Mouse (Mus musculus) gastrocnemius, postnatal 10 days (tissue): ENCODE data around the gene Sugct. TPM values are rescaled to one million over a fixed set of nuclear protein-coding genes. Genes with fewer than 3 reads are reported as not detected.

Experiments
- DNase-seq: peaks from one replicate; pipeline ENCODE4 v3.0.0; 2021; ENCODE audit warnings: mixed read lengths
- total RNA-seq, 2 experiments: library from RNA; stranded (reverse); gene quantifications; 2 replicates each; pipeline ENCODE4 v1.2.3; 2021

The Sugct gene
- total RNA-seq, 2 experiments from 2014 or later: 0.82 to 1.1 TPM

- no peak for DNase-seq
Measured at GRCm38 (mm10) chr13:17037899-17038298, 657.5 kb downstream of the Sugct start.

DNA sequence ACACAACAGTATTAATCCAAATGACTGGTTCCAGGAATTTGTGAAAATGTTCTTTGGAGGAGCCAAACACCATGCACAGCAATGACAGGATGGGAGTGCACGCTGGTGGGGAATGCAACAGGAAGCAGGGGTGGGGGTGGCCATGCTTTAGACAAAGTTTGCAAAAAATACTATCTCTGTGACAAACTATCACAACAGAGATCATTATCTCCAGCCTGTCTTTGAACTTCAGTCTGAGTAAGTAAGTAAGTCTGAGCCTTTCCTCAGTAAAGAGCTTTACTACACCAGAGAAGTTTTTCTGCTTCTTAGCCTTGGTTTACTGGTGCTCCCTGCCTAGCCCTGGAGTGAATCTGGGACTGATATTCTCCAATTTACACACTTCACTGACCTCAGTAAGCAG, 664.6 kb downstream of the Sugct start:
- DNase-seq: no peak

DNA sequence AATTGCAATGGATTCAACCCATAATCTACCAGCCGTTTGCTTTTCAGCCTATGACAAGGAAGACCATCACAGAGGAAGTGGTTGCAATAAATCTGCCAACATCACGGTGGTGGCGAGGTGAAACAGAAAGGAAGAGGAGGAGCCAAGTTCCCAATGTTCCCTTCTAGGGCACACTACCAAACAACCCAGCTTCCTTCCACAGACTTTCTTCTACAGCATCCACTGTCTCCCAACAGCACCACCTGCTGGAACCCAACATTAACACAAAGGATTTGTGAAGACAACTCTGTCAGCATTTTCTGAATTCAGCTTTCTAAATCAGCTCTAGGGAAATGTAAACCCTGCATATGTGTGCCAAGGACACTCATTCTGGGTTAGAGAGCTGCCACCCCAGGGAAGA, 666.8 kb downstream of the Sugct start:
- peak; percentile 20 for DNase-seq

GRCm38 (mm10) chr13:17027846-17028529, 667.4 kb downstream of the Sugct start:
- no peak for DNase-seq

DNA sequence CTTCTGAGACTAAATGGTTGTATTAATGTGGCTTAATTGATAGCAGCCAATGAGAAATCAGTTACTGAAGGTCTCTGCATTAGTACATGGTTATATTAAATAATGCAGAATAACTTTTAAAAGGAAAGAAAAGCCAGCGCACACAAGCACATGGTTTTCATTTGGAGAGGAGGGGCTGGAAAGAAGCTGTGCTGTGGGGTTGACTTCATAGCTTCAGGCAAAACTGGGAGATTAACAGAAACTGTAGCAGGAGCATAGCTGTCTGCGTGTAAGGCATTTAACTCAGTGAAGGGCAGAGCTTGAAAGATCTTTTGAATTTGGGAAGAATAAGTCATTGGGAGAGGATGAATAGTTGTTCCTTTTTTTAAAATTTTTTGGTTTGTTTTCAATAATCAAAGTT, 668.4 kb downstream of the Sugct start:
- DNase-seq: no peak

GRCm38 (mm10) chr13:16996464-16996863, 698.9 kb downstream of the Sugct start:
- no peak for DNase-seq

- DNase-seq: no peak
Measured at GRCm38 (mm10) chr13:16995321-16995720, 700.0 kb downstream of the Sugct start.

DNA sequence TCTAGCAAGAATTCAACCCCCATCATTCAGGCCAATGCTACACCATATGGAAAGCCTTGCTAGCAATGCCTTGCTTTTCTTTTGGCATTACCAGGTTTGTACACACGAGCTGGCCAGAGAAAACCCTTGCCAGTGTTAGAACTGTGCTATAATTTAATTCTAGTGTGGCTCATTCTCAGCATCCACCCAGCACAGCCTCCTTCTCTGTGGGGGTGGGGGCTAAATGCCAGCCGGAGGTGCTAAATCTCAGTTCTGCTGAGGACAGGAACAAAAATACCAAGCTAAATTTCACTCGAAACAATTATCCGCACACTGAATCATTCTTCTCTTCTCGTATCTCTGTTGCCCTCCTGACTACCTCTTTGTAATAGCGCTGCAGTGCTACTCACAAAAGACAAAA, 717.6 kb downstream of the Sugct start:
- no peak for DNase-seq

GRCm38 (mm10) chr13:16971277-16971676, 724.1 kb downstream of the Sugct start:
- DNase-seq: no peak

- DNase-seq: no peak
Measured at GRCm38 (mm10) chr13:16968995-16969394, 726.4 kb downstream of the Sugct start.

- DNase-seq: no peak
Measured at GRCm38 (mm10) chr13:16964823-16965475, 730.4 kb downstream of the Sugct start.

DNA sequence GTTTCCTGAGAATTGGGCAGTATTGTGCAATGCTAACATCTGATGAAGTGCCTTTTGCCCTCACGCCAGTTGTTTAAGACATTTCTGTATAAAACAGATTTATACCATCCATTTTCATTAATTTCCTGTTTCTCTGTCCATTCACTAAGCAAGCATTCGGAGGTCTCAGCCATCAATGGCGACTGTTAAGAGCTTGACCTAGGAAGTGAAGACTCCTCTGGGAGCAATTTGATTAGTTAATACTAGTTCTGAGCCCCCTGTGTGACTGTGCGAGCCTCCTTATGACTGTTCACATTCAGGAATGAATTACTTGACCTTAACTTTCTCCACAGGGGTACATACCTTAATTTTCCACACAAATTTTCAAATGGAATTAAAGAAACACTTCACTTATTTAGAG, 743.3 kb downstream of the Sugct start:
- DNase-seq: no peak

DNA sequence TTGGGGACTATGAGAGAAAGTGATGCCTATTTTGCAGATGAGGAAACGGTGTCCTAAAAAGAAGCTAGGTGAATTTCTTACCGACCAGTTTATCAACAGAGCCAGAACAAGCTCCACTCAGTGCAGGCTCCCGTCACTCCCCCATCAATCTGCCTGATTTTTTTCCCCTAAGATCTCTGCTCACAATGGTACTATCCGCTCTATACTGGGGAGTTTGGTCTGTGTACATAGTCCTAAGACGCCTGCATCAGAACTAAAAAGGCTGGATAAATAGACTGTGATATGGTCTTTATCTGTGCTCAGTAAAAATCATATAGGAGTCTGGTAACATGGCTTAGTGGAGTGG, 755.9 kb downstream of the Sugct start:
- DNase-seq: no peak

GRCm38 (mm10) chr13:16938552-16939465, 756.5 kb downstream of the Sugct start:
- no peak for DNase-seq

DNA sequence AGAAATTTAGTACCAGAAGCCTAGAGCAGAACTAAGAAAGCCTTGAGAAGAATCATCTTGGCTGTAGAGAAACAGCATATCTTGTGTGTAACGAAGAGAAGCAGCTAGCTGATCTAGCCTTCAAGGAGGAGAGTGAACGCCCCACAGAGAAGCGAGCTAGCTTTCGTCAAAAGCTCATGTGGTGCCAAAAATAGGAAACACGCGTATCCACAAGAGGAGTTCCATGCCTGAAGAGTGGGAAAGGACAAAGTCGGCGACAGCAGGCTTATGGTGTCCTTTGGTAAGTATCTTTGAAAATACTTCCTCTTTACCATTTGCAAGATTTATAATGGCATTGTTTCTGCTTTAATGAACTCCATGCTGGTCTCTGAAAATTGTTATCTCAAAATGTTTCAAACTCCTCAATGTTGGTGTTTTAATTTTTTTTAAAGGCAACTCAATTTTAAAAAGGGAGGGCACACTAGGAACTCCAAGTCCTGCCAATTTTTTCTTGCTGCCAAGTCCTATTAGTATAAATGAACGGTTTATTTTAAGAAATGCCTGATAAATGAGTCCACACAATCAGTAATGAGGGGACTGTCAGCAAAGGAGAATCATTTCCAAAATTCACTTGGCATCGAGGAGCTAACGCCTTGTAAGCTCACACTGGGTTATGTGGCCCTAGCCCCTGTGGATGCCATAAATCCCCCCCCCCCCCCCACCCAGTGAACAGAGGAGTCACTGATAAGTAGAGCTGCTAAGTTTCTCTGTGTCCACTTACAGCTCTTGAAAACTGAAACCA, 757.7 kb downstream of the Sugct start:
- DNase-seq: no peak

DNA sequence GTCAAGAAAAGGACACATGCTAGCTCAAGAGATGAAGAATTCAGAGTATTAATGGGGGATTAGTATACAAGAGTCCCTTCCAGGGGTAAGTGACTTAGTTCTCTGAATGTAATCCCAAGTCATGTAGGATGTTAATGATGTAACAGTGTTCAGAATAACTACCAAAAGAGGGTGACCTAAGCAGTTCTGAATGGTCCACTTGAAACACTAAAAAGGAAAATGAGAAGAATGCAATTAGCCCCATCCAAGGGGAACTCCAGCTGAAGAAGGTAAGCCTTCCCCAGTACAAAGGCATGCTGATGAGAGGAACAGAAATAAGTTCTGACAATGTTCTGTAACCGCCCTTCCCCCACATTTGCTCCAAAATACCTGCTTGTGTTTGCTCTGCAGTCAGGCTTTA, 760.3 kb downstream of the Sugct start:
- no peak for DNase-seq

- no peak for DNase-seq
Measured at GRCm38 (mm10) chr13:16933600-16933999, 761.8 kb downstream of the Sugct start.

GRCm38 (mm10) chr13:16921305-16921704, 774.0 kb downstream of the Sugct start:
- no peak for DNase-seq

- no peak for DNase-seq
Measured at GRCm38 (mm10) chr13:16915697-16916096, 779.7 kb downstream of the Sugct start.

GRCm38 (mm10) chr13:16912214-16912613, 783.1 kb downstream of the Sugct start:
- DNase-seq: no peak

- DNase-seq: no peak
Measured at GRCm38 (mm10) chr13:16906974-16907373, 788.4 kb downstream of the Sugct start.

DNA sequence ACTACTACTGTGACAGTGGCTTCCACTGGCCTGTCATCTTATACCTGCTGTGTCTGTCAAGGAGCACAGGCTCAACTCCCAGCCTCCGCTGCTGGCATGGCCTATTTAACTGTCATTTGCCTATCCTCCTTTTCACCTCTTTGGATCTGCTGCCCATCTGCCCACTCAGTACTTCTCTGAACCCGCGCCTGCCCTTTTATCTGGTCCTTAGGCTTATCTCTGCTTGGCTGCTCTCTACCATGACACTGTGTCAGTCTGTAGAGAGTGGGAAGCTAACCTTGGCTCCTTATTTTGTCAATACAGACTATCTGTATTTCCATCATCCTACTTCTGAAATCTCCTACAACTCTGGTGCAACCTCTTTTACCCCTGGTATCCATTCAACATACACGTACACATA, 793.9 kb downstream of the Sugct start:
- DNase-seq: no peak
